Mouse (Mus musculus) adrenal gland, postnatal 4 days (tissue): ENCODE measurements around the gene Eef1akmt3. TPM values are rescaled to one million over a fixed set of nuclear protein-coding genes. Genes with fewer than 3 reads are reported as not detected.

Experiments used
- DNase-seq, 2 experiments: peaks; one replicate each; pipeline ENCODE4 v3.0.0; 2021 to 2022; ENCODE audit warnings: low spot score in 2 of 2, mixed read lengths in 2 of 2
- total RNA-seq, 2 experiments: library from RNA; stranded (reverse); gene quantifications; 2 replicates each; pipeline ENCODE4 v1.2.3; 2021

Gene Eef1akmt3
- total RNA-seq, 2 experiments from 2014 or later, result 0.40 to 0.53 TPM

GRCm38 (mm10) chr10:127054646-127055045 is 13.3 kb upstream of the Eef1akmt3 start:
- no peak for DNase-seq

DNA sequence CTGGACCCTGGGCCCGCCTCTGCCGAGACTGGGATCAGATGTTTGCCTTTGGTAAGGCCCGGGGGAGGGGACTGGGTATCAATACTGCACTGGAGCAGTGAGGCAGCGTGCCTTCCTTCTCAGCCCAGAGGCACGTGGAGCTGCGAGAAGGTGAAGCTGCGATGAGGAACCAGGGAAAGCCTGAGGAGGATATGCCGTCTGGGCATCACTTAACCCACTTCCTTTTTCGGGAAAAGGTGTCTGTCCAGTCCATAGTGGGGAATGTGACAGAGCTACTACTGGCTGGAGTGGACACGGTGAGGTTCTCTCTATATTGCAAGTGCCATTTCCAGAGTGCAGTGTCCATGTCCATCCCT is 8.8 kb upstream of the Eef1akmt3 start:
- DNase-seq, result no peak

- DNase-seq, result no peak
These were observed 8.2 kb upstream of the Eef1akmt3 start for GRCm38 (mm10) chr10:127049395-127050118.

DNA sequence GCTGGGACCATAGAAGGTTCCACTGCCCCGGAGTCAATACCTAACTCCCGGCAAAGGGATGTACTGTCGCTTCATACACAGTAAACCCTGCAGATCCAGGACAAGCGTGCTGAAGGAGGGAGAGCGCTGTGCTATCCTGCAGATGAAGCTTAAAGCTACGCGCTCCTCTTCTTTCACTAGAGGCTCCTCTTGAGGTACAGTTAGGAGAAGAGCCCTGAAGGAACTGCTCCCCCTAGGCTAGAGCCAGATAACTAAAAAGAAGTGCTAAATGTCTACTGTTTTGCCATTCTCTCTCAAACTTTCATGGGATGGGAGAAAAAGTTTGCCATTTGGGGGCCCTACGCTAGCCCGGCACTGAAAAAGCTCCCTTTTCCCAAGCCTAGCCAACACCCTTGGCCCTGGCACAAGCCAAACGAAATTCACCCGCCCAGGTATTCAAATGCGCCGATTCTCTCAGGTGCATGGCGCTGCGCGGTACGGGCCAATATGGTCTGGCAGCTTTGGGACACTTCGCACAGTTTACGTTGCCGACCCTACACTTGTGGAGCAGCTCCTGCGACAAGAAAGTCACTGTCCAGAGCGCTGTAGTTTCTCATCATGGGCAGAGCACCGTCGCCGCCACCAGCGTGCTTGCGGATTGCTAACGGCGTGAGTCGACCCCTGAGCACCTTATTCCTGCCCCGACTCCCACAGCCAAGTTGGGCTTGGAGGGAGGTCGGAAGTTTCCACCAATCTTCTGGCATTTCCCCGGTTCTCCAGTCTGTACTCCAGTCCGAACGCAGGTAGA is 7.5 kb upstream of the Eef1akmt3 start:
- DNase-seq, result no peak

DNA sequence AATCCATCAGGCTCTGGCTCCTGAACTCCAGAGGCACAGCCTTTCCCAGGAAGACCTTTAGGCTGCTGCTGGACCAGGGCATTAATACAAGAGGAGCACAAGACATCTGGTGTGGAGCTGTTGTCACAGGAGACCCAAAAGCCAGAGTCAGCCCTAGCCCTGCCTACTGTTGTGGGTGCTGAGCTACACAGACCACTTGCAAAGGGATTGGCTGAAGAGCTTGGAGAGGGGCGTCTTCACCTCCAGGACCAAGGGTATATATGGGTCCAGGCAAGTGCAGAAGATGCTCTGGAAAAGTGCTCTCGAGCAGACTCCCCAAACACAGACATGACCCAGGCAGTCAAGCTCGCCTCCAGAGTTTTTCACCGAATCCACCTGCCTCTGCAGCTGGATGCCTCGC is 6.6 kb upstream of the Eef1akmt3 start, which contains the start of gene Cyp27b1:
TSS of gene Cyp27b1 (plus strand) at position 297 of the 400 bp plus-strand sequence.
- DNase-seq, result no peak

DNA sequence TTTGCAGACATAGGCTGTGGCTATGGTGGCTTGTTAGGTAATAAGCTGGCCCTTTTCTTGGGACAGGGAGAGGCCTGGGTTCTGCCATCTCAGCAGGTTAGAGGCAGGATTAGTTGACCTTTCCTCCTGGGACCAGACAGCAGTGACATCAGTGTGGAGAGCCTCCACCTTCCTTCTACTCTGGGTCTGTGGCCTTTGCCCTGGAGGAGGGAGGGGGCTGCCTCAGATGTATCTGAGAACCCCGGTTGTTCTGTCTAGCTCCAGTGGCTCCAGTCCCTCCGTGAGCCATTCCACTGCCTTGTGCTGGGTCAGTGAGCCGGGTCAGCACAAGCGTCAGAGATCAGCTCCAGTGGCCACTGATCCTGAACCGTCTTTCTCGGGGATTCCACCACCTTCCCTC is 1.9 kb upstream of the Eef1akmt3 start:
- DNase-seq, result no peak

- no peak for DNase-seq
These were observed 1.3 kb upstream of the Eef1akmt3 start for GRCm38 (mm10) chr10:127042468-127043115.

- peak; percentile 72 to 81 for DNase-seq
These were observed 543 bp upstream of the Eef1akmt3 start for GRCm38 (mm10) chr10:127041774-127042338.

DNA sequence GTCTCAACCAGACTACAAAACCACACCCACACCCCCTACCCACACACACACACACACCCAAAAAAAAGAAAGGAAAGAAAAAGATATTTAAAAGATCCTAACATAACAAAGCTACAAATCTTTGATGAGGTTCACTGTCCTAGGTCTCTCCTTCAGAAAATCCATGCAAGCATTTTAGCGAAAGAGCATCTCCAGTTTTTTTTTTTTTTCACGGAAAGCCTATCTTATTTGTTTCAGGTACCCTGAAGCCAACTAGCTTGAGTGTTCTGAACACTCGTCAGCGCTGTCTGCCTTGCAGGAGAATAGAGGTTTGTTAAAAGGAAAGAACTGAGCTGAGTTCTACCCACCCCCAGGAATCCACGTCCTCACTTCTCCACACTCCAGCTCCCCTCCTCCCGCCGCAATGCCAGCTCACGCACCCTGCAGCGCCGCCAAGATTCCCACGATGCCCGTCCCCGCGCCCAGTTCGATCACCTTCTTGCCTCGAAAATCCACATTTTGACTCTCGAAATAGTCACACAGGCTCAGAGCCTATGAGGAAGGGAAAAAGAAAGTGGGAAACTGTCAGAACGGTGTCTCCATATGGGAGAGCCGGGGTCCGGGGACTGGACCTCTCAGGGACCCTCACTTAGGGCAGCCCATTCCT is 621 bp downstream of the Eef1akmt3 start:
- no peak for DNase-seq

DNA sequence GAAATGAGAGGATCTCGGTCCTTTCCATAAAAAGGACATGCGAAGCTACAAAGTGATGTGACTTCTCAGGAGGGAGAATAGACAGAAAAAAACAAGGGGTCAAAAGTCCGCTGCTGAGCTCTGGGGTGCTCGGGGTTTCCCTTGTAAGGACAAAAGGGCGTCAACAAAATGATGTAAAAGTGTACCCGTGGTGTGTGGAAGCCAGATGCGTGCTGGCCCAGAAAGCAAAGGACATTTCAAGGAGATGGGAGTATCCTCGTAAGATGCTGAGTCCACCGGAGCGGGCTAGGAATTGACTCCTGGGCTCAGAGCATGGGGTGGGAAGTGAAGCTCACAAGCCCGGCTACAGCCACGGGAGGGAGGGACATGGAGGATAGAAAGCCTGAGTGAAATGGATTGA is 3.7 kb downstream of the Eef1akmt3 start:
- DNase-seq, result no peak

- no peak for DNase-seq
These were observed 5.0 kb downstream of the Eef1akmt3 start for GRCm38 (mm10) chr10:127036273-127036672.

DNA sequence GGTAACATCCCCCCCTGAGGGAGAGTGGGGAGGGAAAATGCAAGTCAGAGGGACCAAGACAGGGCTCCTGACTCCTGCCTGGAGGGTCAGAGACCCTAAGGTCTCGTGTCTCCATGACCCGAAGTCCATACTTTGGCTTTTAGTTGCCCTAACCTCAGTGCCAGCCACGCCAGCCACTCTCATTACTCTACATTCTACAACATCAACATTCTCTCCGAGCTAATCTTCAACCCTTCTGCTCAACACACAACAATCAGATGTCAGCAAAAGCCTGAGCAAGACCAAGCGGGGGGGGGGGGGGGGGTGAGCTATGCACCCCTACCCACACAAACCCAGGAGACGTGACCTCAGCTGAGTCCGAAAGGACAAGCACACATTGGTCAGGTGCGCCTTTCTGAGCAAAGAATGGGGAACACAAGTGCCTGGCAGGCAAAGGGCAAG is 8.0 kb downstream of the Eef1akmt3 start:
- no peak for DNase-seq

GRCm38 (mm10) chr10:127030336-127031296 is 10.7 kb downstream of the Eef1akmt3 start, which contains the start of gene Tsfm:
Gene Tsfm, minus strand, starts transcription at chr10:127030840.
- peak; percentile 87 to 95 for DNase-seq

DNA sequence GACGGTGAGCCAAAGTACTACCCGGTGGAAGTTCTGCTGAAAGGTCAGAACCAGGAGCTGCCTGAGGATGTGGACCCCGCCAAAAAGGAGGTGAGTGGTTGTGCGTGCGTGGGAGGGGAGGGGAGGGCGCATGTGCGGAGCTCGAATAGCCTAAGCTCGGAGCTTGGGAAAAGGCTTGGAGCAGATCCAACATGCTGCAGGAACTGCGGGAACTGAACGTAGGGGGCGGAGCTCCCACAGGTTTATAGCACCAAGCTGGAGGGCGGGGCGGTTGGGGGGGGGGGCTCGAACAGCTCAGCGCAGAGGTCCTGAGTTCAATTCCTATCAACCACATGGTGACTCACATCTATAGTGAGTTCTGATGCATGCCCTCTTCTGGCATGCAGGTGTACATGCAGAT is 22.9 kb downstream of the Eef1akmt3 start:
- DNase-seq, result no peak

DNA sequence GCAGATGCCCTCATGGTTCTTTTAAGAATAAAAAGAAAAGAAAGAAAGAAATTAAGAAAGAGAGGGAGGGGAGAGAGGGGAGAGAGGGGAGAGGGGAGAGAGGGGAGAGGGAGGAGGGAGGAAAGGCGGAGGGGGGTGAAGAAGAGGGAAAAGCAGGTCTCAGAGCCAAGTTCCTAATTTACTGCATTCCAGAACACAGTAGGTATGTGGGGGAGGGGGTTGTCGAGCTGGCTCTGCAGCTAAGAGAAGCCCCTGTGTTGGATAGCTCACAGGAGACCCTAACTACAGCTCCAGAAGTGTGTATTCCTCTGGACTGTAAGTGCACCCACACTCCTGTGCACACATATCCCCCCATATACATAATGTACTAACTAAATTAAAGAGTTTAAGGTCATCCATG is 24.2 kb downstream of the Eef1akmt3 start:
- DNase-seq, result no peak

GRCm38 (mm10) chr10:127016488-127016887 is 24.8 kb downstream of the Eef1akmt3 start:
- no peak for DNase-seq

GRCm38 (mm10) chr10:127003806-127004205 is 37.5 kb downstream of the Eef1akmt3 start:
- no peak for DNase-seq

DNA sequence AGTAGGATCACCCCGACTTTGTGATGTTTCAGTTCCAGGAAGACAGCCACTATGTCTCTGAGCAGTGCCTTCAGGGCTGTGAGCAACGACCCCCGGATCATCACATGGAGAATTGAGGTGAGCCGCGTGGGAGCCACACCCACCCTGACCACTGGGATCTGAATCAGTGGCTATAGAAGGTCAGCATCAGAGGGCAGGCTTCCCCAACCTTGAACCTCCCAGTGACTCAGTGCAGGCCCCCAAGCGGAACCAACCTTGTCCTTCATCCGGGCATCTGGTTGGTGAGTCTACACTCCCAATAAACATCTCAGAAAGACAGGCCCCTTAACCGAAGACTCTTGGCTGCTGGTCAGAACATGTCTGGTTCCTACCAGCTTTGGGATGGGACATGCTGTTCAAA is 38.0 kb downstream of the Eef1akmt3 start:
- DNase-seq, result no peak

DNA sequence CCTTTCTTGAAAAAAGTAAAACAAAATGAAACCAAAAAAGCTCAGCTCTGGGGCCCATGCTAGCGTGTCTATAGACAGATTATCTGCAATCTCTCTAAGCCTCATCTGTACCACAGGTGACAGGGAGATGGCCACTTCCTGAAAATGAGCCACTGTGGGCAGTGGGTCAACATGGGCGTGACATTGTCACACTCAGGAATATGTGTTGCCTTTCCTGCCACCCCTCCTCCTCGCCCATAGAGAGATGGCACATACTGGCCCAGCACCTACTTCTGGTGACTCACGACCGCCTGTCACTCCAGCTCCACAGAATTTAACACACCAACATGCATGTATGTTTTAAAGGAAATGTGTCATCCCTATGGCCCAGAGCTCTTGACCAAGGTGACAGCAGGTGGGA is 38.5 kb downstream of the Eef1akmt3 start:
- DNase-seq, result no peak

GRCm38 (mm10) chr10:127002056-127002455 is 39.3 kb downstream of the Eef1akmt3 start:
- no peak for DNase-seq
